Mouse (Mus musculus) thymus, postnatal 14 days (tissue): Measurements from ENCODE around the gene Plcg2.

Experiments
- DNase-seq: peaks from one replicate; pipeline ENCODE4 v3.0.0; 2021

Gene Plcg2

DNA sequence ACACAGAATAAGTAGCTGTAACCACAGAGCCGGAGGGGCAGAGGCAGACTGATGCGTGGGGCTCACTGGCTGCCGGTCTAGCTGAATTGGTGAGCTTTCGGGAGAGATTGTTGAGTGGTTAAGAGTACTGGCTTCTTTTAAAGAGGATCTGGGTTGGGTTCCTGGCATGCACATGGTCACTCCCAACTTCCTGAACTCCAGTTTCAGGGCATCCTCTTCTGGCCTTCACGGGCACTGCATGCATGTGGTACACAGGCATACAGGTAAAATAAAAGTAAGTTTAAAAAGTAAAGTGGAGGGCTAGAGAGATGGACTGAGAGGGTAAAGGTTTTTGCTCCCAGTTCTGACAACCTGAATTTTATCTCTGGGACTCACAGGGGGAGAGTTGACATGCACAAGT is 52.4 kb downstream of the Plcg2 start:
- DNase-seq = no peak

DNA sequence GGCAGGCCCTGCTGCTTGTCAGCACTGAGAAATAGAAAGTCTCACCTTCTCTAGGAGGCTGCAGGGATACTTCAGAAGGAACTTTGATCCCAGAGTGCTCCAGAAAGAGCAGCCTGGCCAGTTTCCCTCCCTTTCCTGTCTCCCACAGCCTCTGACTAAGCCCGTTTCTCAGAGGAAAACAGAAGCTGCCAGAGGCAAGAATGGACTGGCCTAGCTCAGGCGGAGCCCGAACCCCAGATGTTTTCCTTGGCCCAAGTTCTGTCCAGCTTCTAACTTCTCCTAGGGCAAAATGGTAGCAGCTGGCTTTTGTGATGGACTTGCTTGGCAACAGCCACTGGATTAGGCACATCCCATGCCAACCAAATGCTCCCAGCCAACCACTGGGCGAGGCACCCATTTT is 62.9 kb downstream of the Plcg2 start:
- no peak for DNase-seq

DNA sequence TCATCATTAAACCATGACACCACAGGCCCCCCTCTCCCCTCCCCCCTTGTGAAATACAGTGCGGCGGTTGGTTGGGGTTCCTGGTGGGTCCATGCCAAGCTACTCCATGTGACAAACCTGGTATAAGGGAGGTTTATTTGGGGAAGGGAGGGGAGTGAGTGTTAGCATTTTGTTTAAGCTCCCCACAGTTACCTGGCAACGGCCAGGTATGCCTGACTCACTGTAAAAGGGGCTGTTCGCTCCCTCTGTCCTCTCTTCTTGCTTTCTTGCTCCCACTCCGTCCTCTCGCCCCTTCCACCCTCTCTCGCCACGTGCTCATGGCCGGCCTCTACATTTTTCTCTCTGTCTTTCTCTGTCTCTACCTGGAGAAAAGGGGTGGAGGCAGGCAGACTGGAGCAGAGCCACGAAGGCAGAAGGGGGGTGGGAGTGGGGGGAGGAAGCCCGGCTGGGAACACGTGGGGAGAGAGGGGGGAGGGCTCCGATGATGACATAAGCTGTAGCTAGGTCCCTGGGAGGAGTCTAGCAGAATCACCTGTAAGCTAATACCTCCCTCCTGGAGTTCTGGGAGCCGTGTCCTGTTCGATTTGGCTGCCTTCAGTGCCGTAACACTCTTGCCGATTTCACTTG is 63.8 kb downstream of the Plcg2 start:
- DNase-seq = no peak

DNA sequence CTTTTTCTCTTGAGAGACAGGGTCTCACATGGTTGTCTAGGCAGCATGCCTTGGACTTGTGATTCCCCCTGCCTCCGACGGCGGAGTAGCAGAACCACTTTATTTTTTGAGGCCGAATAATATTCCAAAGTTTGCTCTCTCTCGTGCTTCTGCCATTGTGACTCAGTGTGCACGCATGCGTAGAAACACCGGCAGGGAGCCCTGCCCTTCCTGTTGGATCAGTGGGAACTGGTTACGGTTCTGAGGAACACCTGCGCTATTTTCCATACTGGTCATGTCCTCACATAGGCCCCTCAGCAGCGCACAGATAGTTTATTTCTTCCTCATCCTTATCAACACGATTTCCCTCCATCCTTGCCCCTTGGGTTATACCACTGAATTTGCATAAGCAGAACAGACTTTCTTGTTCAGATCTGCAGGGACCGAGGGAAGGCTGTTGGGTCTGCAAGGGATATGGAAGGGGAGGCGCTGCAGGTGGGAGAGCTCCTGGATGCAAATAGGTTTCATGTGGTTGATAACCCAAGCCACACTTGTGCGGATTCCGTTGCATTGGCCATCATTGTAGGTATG is 64.4 kb downstream of the Plcg2 start:
- DNase-seq = no peak

DNA sequence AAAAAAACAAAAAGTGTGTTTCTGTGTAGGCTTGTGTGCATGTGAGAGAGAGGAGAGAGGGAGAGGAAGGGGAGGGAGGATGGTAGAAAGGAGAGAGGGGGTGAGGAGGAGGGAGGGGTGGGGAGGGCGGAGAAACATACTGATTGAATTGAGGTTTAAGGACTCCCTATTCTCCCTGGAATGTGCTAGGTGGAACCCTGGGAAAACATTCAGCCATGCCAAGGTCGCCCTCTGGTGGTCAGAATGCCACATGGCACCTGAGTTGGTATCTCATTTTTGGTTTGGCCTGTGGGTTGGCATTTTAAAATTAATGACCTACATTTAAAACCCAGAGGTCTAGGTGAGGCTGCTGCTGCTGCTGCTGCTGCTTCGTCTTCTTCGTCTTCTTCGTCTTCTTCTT is 71.3 kb downstream of the Plcg2 start:
- DNase-seq = peak; percentile 50

DNA sequence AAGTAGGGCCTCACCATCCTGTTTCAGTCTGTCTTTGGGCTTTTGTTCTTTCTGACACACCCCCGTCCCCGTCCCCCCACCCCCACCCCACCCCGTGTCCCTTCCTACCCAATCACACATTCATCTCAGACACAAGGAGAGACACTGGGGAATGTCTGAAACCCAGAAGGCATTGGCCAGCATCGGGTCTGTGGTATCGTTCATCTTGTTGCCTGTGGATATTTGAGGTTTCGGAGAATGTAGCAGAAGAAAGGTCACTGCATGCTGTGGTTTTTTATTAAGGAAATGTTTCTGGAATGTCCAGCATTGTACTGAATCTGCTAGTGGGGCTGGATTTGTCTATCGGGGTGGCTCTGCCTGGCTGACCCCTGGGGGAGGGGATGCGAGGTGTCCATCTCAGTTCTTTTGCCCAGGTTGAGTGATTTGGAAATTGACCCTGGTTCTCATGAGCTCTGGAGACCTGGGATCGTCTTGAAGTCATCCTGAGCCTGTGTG is 78.2 kb downstream of the Plcg2 start:
- no peak for DNase-seq

DNA sequence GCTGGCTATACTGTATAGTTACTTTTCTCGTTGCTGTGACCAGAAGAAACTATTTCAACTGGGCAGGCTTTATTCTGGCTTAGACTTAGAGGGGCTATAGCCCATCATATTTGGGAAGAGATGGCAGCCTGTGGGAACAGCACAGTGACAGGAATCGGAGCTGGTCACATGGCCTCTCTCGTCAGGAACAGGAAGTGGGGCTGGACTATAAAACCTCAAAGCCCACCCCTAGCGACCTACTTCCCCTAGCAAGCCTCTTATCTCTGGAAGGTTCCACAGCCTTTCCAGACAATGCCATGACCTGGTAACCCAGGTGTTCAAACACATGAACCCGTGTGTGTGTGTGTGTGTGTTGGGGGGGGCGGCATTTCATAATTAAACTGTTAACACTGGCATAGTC is 79.0 kb downstream of the Plcg2 start:
- no peak for DNase-seq

DNA sequence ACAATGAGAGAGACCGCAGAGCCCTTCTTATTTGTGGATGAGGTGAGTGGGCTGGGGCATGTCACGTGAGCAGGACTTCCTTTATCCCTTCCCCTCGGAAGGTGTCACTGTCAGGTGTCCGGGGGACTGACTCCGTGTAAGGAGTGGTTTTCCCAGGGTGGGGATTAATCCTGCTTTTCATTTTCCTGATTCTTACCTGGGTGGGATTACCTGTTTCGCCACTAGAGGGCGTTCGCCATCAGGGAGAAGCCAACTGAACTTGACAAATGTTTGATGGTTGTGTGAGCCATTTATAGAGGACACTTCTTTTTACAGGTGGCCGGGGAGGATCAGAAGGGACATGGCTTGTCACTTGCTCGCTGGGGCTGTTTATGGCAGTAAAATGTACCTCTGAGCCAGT is 79.8 kb downstream of the Plcg2 start:
- peak; percentile 17 for DNase-seq

DNA sequence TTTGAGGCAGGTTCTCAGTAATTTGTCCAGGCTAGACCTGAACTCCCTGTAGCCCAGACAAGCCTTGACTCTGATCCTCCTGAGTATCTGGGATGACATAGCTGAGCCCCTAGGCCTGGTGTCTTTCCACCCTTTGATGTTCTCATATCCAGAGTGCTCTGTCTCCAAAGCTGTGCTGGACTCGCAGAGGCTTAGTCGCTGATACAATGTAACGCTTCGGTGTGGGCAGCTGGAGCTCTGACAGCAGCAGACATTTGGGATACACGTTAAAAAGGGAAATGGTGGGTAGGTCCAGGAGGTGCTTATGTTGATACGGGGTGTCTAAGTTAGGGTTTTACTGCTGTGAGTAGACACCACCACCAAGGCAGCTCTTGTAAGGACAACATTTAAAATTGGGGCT is 80.8 kb downstream of the Plcg2 start:
- DNase-seq = no peak

DNA sequence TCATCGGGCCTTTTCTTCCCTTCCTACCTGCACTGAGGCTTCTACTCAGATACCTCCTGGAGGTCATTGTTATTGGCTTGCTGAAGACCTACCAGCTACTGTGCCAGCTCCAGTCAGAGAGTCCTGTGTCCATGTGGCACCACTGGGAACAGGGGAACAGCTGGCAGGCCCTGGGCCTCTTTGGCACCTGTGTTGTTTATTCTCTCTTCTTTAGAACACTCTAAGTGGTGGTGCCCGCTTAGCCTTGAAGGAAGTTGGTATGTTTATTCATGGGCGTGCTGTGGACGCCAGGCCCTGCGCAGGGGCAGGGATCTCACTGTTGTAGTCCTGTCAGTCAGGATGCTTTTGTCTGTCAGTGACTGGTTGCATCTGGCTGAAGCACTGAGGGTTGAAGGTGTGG is 95.8 kb downstream of the Plcg2 start:
- DNase-seq = no peak

DNA sequence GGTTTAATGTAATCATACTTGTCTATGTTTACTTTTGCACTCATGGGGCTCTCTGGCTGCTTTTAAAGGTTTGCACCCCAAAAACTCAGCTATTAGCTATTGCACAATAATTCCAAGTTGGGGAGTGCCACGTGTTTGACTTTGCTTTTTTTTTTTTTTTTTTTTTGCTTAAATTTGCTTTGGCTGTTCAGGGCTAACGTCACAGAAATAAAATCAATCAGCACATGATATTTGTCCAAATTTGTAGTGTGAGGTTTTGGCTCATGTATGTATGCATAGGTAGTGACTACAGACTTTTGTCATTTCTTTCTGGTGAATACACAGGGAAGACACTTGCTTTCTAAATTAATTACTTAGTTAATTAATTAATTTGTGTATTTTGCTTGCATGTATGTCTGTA is 96.9 kb downstream of the Plcg2 start:
- DNase-seq = no peak

DNA sequence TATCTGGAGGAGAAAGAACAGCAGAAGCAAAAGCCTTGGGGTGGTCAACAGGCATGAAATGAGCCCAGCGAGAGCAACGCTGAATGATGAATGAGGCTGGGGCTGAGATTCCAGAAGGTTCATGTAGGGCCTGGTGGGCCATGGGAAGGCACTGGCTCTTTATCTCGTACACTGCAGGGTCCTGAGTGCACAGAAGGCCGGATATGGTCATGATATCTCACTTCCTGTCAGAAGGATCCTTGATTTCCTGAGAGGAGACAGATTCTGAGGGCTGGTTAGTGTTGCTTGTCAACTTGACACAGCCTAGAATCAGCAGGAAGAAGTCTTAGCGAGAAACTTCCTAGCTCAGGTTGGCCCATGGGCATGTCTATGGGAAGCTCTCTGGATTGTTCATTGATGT is 98.7 kb downstream of the Plcg2 start:
- no peak for DNase-seq

DNA sequence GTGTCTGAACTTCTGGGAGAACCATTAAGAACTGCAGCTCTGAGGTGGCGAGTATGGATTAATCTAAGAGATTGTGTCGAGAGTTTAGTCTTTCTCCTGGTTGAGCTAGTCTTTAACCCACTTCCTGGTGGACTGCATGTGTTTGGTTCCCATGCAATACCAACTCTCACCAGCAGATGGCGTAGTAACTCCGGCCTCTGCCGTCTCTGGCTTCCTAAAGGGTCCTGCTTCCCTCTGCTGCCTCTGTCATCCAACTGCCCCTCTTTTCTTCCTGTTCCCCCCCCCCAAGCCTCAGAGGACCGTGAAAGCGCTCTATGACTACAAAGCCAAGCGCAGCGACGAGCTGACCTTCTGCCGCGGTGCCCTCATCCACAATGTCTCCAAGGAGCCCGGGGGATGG is 102.7 kb downstream of the Plcg2 start:
- peak; percentile 14 for DNase-seq

DNA sequence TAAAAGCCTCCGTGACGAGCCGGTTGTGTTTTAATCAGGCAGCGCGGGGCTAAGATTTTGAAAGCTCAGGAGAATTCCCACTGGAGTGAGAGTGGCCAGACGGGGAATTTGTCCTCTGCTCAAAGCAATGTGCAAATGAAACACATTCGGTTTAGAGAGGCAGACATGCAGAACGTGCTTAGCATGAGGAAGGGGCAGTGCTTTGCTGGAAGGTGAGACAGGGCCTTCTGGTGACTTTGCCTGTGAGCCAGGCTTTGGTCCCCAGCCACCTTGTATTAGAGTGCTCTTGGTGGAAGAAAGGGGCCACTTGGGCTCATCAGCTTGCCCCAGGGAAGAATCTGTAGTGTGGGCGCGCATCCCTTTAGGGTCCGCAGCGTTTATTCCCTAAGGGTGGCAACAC is 106.0 kb downstream of the Plcg2 start:
- DNase-seq = no peak

DNA sequence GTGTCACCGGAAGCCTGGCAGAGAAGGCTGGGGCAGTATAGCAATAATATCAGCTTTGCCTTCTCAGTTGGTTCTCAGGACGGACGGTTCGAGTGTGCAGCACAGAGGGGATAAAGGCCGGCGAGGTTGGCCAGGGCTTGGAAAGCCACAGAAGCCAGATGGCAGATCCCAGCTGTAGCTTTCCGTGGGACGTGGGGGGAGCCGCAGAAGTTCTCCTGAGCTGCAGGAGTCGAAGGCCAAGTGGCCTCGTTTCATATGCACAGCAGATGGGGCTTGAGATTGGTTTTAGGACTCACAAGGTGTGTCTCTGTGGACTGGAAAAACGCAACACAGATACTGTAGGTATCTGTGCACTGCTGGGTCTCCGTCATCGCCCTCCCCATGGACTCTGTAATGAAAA is 106.6 kb downstream of the Plcg2 start:
- no peak for DNase-seq

DNA sequence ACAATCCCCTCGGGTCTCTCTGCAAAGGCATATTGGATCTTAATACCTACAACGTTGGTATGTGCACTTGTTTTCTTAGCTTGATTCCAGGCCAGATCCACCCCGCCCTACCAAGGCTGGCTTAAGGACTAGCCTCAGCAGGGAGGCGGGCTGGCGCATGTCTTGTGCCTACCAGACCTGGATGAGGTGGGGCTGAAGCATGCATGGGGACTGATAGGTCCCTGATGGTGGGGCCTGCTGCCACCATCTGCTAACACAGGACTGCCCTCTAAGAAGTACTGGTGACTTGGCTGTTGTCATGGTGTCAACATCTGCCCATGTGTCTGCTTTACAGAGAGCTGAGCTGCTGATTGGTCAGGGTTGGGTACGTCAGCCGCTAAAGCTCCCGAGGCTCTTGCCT is 107.1 kb downstream of the Plcg2 start:
- DNase-seq = no peak

DNA sequence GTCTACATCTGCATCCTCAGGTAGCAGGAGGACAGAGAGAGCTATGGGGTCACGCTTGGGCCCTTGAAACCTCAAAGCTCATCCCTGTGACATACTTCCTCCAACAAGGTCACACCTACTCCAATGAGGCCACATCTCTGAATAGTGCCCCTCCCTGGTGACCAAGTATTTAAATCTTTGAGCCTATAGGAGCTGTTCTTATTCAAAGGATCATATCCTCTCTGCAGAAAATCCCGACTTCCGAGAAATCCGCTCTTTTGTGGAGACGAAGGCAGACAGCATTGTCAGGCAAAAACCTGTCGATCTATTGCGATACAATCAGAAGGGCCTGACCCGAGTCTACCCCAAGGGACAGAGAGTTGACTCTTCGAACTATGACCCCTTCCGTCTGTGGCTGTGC is 112.4 kb downstream of the Plcg2 start:
- DNase-seq = no peak

DNA sequence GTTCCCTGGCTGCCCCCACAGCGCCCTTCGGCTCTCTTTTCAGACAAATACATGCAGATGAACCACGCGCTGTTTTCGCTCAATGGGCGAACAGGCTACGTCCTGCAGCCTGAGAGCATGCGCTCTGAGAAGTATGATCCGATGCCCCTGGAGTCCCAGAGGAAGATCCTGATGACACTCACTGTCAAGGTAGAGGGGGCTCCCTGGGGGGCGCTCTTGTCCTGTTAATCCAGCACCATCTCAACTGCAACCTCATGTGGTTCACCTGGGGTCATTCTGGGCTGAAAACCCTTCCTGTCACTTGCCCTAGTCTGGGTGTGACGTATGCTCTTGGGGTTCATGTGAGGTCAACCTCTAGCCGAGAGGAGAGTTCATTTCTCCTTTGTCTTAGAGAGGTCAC is 114.8 kb downstream of the Plcg2 start:
- no peak for DNase-seq

DNA sequence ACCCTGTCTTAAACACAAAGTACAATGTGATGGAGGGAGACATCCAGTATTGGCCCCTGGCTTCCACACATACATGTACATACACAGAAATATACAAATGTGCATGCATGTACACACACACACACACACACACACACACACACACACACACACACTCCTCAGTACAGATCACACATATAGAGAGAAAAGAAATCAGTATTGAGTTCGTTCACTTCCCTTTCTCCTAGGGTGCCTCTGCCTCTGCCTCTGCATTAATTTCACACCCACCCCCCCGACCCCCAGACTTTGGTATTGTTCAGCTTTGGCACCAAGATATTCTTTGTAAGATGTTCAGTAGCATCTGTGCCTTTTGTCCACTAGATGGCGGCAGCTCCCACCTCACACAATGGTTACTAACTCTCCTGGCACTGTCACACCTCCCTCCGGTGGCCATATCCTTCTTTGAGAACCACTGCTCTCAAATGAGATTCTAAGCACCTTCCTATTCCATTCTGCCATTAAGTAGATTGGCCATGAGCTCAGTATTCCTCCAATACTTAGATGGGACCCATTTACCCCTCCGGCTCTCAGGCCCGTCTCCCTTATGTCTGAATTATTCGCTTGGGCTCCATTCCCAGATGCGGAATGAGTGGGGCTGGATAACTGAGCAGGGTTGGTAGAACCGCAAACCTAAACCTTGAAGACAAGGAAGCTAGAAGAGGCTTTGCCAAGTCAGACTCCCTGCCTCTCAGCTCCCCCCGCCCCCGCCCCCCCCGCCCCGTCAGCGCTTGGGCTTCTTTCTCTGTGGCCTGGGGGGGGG is 128.1 kb downstream of the Plcg2 start:
- peak; percentile 54 for DNase-seq

DNA sequence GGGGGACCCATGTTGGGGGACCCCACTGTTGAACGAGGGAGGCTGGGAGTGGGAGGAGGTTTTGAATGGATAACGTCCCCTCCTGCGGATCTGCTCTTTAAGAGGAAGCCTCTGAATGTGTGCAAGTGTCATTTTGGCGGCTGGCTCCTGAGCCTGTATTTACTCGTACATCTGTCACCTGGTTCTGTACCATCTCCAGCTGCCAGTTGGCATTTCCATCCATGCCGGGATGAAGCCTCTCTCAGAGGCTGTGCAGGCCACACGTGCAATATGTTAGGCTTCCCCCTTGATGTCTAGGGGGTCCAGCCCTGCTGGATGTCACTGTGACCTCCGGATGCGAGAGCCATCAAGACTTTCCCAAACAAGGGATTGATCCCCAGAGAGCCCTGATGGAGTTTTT is 129.0 kb downstream of the Plcg2 start:
- no peak for DNase-seq

DNA sequence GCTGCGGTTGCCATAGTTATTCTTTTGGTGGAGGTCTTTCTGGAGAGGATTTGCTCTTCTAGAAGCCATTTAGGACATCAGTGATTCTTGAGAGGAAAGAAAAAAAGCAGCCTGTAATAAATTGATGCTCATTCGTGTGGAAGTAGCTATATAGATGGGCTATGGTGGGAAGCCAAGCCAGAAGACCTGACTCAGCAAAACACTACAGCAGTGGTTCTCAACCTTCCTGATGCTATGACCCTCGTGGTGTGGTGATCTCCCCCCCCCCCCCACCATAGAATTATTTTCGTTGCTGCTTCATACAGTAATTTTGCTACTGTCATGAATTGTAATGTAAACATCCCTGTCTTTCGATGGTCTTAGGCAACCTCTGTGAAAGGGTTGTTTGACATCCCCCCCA is 134.4 kb downstream of the Plcg2 start:
- no peak for DNase-seq

DNA sequence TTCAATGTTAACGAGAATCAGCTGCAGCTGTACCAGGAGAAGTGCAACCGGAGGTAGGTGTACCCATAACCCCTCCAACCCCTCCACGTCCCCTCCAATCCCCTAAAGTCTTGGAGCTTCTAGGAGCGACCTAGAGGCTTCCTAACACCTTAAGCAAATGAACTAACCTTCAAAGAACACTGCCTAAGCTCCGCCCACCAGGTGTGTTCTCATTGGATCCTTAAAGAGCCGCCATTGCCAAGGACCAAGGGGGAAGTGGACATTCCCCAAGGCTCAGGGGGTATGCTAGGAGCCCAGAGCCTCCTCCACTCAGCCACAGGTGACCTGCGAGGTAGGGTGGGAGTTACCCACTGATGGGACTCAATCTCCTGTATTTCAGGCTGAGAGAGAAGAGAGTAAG is 136.3 kb downstream of the Plcg2 start:
- no peak for DNase-seq

DNA sequence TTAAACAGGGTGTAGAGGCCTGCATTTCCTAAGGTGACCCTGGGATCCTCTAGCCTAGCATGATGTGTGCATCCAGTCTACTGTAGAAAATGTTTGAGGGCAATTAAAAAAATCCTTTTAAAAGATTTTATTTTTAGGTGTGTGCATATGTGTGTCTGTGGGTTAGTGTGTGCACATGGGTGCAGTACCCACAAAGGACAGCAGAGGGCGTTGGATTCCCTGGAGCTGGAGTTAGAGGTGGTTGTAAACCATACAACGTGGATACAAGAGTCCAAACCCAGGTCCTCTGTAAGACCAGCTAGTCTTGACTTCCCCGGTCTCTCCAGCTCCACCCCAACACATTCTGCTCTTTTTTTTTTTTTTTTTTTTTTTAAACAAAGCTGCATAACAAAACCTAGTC is 139.4 kb downstream of the Plcg2 start:
- DNase-seq = no peak

DNA sequence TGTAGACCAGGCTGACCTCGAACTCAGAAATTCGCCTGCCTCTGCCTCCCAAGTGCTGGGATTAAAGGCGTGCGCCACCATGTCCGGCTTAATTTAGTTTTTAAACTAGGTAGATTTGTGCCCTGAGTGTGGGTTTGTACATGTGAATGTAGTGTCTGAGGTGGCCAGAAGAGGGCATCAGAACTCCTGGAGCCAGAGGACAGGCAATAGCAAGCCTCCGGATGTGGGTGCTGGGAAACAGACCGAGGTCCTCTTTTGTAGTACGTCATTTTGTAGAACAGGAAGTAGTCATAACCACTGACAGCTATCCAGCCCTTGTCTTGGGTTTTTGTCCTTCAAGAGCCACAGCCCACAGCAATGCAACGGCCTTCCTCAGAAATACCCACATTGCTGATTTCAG is 141.5 kb downstream of the Plcg2 start:
- no peak for DNase-seq

DNA sequence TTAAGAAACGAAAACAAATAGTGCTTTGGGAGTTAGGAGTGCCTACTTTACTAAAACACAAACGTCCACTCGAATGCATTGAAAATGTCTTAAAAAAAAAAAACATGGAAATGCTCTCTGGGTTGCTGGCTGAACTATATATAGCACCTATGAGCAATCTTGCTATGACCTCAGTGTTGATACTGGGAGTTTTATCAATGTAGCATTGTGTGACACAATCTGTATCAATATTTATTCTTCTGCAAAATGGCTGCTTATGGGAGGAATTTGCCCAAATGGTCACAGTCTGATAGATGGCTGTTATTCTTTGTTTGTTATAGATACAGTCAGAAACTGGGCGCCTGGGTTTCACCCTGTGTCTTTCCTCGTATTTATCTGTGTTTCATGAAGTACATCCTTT is 147.4 kb downstream of the Plcg2 start:
- DNase-seq = no peak
